Comparison of ENCODE assay signal across 8 mouse cellular contexts in genomic region chr1:84934151-84934502, GRCm38 (mm10). TPM values are rescaled to one million over a fixed set of nuclear protein-coding genes. Genes with fewer than 3 reads are reported as not detected.
DNase-seq lines count a peak whose midpoint lies in the region; ATAC-seq and TF ChIP-seq lines count a peak whose summit lies in the region.

No protein-coding gene starts in this region.

- ATAC-seq in hindbrain, embryonic 11.5 days (ENCODE audit: low FRiP score): no peak; the same call in 1 of the 2 replicates
- no peak for ATAC-seq in midbrain, embryonic 14.5 days (ENCODE audit: low FRiP score, low TSS enrichment)

- no peaks in the 10 kb centered on the region for H3K4me1 ChIP-seq in hindbrain, embryonic 11.5 days (replicated peaks; ENCODE audit: control insufficient read depth, insufficient read depth, low read length)
- H3K4me1 ChIP-seq in midbrain, embryonic 14.5 days (ENCODE audit: control insufficient read depth, insufficient read depth, low read length): peaks cover 10% of the 10 kb centered on the region

- H3K4me2 ChIP-seq in hindbrain, embryonic 11.5 days (replicated peaks; ENCODE audit: low read depth, low read length): peak overlapping the region; percentile 83
- H3K4me2 ChIP-seq in midbrain, embryonic 14.5 days (ENCODE audit: low read length): peak overlapping the region; percentile 68

- intact Hi-C loops in left cerebral cortex, postnatal 36 days (cut with DNase I): loop anchor here (5.0 kb wide), 1 partner anchor 97 kb away; the partner anchor contains the start of gene Fbxo36

- H3K27ac ChIP-seq in layer of hippocampus, adult 2 months: peak overlapping the region; percentile 94
- H3K27ac ChIP-seq in hindbrain, embryonic 11.5 days (ENCODE audit: low read depth, low read length): peak overlapping the region; percentile 77
- H3K27ac ChIP-seq in midbrain, embryonic 14.5 days (replicated peaks; ENCODE audit: low read depth, low read length): peak overlapping the region; percentile 96

- DNase-seq in layer of hippocampus, adult 2 months (ENCODE audit: low spot score in 2 of 2): no peak
- no peak for DNase-seq in layer of hippocampus, adult 9-10 months (ENCODE audit: low spot score)
- peak; percentile 9 for DNase-seq in embryo, embryonic 11.5 days (ENCODE audit: low read depth, low spot score)
- no peak for DNase-seq in hindbrain, embryonic 11.5 days (ENCODE audit: low spot score)
- peak; percentile 74 for DNase-seq in midbrain, embryonic 14.5 days
- DNase-seq in left cerebral cortex, postnatal 36 days (ENCODE audit: low spot score in 2 of 2): no peak
- no peak for DNase-seq in right cerebral cortex, adult 18-20 months
- DNase-seq in testis, postnatal 10 days (ENCODE audit: low spot score): no peak

- 2% methylated on average over 12 of the region's 12 CpGs for WGBS in hindbrain, embryonic 11.5 days
- WGBS in midbrain, embryonic 14.5 days: 1% methylated on average over 12 of the region's 12 CpGs

- H3K9ac ChIP-seq in hindbrain, embryonic 11.5 days (ENCODE audit: low read depth, low read length): peak overlapping the region; percentile 77
- peak overlapping the region; percentile 95 for H3K9ac ChIP-seq in midbrain, embryonic 14.5 days (replicated peaks; ENCODE audit: low read length)

- no peak for TF ChIP-seq CTCF in layer of hippocampus, adult 2 months (conservative IDR thresholded peaks at IDR 0.05)

- no peaks in the 10 kb centered on the region for H3K27me3 ChIP-seq in hindbrain, embryonic 11.5 days (ENCODE audit: control insufficient read depth, insufficient read depth, low read length)
- H3K27me3 ChIP-seq in midbrain, embryonic 14.5 days (ENCODE audit: control insufficient read depth, insufficient read depth, low read length): no peaks in the 10 kb centered on the region

- no peaks in the 10 kb centered on the region for H3K36me3 ChIP-seq in hindbrain, embryonic 11.5 days (ENCODE audit: control insufficient read depth, insufficient read depth, low read length)
- H3K36me3 ChIP-seq in midbrain, embryonic 14.5 days (ENCODE audit: control insufficient read depth, insufficient read depth, low read length): peaks cover 2% of the 10 kb centered on the region

- peak overlapping the region; percentile 79 for H3K4me3 ChIP-seq in layer of hippocampus, adult 2 months
- peak overlapping the region; percentile 65 for H3K4me3 ChIP-seq in hindbrain, embryonic 11.5 days (ENCODE audit: low read depth, low read length)
- peak overlapping the region; percentile 57 for H3K4me3 ChIP-seq in midbrain, embryonic 14.5 days (replicated peaks; ENCODE audit: low read depth, low read length)

- no peaks in the 10 kb centered on the region for H3K9me3 ChIP-seq in hindbrain, embryonic 11.5 days (ENCODE audit: control insufficient read depth, low read length)
- no peaks in the 10 kb centered on the region for H3K9me3 ChIP-seq in midbrain, embryonic 14.5 days (ENCODE audit: control insufficient read depth, low read length)

RNA-seq across cellular contexts. Expression of gene Slc16a14, which starts 0.8 kb away (rescaled TPM):
- total RNA-seq in layer of hippocampus, adult 2 months (2021): 10 to 100 TPM; 15.3 to 15.9 TPM
- polyA plus RNA-seq in hindbrain, embryonic 11.5 days (2014; fragmentation: Nextera tagmentation; extraction: Ambion mirVana): 1.8 and 2.9 TPM in 2 replicates
- polyA plus RNA-seq in midbrain, embryonic 14.5 days (2014; fragmentation: Nextera tagmentation; extraction: Ambion mirVana): 14.1 and 20.5 TPM in 2 replicates
- total RNA-seq in left cerebral cortex, postnatal 36 days (2021): 10 to 100 TPM; 13.9 to 15.6 TPM

Comparison
In these comparisons a context has a peak if more than half of its experiments do, and no peak if none do; other contexts are left out.
1. DNase-seq: peak in embryo, embryonic 11.5 days (single experiment) and midbrain, embryonic 14.5 days (single experiment); none in layer of hippocampus, adult 2 months (0 of 2), layer of hippocampus, adult 9-10 months (single experiment), hindbrain, embryonic 11.5 days (single experiment), left cerebral cortex, postnatal 36 days (0 of 2), right cerebral cortex, adult 18-20 months (single experiment) and testis, postnatal 10 days (single experiment).
2. Peak in every context shown above with its lines, with median percentiles within 50 percentile points of each other: H3K27ac ChIP-seq and H3K4me3 ChIP-seq.